Mouse (Mus musculus): ENCODE results near the gene Tfcp2.

DNA sequence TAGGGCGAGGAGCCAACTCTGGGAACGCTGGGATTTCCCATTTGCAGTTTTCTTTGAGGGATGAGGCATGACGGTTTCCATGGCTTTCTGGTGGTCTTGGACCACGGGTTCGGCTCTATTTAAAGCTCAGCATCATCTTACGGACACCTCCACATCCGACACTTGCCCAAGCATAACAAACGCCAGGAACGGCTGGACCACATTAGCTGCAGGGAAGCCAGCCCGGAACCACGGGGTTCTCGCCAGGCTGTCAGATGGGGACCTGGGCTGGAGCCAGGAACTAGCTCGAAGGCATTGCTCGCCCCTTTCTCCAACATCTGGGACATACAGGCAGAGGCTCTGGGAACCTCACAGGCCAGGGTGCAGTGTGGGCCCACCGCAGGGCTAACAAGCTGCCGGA lies 100.6 kb downstream of the Tfcp2 start:
- TF ChIP-seq CTCF (IDR thresholded peaks at IDR 0.05; ENCODE audit: extremely low read depth, insufficient read length, insufficient replicate concordance, low read depth, low read length) (no peak), POLR2A (IDR thresholded peaks at IDR 0.05; ENCODE audit: low read depth, low read length) (no peak)

Measured in small intestine, adult 2 months (tissue).